Mouse (Mus musculus): ENCODE data around the gene Gm10803.

Gm10803 gene

DNA sequence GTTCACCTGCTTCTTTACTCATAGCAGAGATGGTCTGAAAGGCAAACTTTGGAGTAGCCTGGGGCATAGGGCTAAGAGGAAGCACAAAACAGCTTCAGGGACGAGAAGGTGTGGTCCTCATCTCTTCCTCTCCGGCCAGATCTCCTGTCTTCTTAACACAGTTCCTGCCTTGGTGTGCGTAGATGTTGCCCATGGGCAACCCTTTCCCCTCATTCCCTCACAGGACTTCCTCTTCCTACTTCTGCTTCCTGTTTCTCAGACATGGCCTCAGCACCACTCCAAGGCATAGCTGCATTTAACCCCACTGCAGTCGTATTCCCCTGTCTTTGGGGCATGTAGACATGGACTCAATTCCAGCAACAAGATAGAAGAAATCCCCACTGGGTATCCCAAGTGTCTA, 29.5 kb downstream of the Gm10803 start:
- DNase-seq (ENCODE audit: extremely low read depth, insufficient read length, low spot score) = no peak

DNA sequence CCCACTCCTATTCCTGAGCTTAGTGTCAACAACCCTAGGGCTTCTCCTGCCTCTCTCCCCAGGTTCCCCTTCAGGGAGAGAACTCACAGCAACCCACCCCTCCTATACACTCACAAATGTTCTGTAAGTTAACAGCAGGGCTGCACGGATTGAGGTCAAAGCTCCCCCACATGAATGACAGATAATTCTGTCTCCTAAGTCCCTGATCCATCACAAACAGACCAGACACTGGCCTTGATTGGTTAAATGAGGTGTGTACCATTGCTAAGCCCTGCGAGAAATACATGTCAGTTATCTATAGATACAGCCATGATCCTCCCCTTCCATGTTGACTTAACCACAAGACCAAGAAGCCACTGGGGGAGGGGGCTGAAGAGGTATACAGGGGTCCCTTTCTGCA, 31.3 kb downstream of the Gm10803 start:
- no peak for DNase-seq (ENCODE audit: extremely low read depth, insufficient read length, low spot score)

DNA sequence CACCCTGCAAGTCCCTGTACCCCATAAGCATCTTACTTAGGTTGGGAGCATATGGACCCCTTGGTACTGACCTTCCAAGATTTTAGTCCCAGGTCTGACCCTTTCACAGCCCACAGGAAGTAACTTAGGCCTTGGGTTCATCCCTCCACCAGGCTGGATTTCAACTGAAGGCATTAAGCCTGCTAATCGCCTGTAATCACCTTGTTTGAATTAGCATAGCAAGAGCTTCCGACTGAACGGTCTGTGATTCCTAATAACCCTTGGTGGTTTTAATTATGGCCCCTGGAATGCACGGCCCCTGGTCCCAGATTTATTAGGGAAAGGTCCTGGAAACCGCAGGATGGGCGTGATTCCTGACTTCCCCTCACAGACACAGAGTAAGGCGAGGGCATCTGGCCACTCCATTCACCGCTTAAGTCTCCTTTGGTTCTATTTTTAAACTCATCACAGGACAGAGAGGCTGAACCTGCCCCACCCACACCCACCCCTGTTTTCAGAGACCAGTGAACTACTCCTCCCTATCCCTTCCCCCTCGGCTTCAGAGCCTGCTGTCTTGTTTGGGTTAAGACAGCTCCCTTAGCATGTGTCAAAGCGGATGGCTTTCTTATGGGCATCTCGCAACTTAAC, 31.9 kb downstream of the Gm10803 start:
- DNase-seq (ENCODE audit: extremely low read depth, insufficient read length, low spot score) = no peak

DNA sequence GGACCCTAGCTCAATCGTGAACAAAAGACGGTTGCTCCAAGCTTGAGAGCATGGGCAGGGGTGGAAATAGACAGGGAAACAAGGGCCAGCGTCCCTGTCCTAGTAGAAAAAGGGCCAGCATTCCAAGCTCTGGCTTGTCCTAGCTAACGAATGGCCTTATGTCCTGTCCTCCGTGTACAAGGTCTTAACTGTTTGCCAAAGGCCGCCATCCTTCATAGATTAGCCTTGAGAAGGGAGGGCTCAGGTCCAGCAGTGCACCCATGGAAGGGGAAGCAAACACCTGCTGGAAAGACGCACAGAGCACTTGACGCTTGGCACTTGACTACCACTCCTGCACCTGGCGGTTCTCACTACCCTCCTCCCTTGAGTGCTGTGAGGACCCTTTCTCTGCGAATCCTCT, 32.8 kb downstream of the Gm10803 start:
- no peak for DNase-seq (ENCODE audit: extremely low read depth, insufficient read length, low spot score)

DNA sequence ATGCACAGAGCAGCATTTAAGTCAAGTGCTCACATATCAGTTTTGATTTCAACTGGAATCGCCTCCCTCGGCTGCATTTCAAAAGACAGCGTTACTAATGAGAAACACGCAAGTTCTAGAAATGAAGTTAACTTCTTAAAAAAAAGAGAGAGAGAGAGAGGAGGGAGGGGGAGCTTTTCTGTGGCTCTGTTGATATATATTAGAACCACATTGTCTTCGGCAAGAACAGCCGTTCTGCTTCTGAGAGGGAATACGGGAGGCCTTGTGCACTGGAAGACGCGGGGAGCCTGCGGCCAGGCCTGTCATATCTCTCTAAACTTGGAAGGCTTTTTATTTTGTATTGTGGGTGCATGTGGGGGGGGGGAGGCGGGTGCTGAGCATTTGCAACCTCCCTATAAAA, 36.8 kb downstream of the Gm10803 start:
- no peak for DNase-seq (ENCODE audit: extremely low read depth, insufficient read length, low spot score)

DNA sequence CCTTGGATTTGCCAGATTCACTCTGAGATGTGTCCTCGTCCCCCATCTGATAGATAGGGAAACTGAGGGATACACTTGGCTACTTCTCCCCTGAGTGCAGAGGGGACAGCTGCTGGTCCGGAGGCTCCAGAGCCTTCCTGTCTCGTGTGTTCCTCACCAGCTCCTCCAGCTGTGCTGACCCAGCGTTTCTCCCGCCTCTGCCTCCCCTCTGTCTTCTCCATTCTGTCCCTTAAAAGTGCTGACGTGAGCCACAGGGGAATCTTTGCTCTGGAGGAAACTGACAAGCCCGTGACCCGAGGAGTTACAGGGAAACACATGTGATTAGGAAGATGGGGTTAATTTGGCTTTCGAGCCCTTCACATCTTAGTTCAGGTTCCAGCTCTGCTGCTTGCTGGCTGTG, 39.4 kb downstream of the Gm10803 start:
- no peak for DNase-seq (ENCODE audit: extremely low read depth, insufficient read length, low spot score)

DNA sequence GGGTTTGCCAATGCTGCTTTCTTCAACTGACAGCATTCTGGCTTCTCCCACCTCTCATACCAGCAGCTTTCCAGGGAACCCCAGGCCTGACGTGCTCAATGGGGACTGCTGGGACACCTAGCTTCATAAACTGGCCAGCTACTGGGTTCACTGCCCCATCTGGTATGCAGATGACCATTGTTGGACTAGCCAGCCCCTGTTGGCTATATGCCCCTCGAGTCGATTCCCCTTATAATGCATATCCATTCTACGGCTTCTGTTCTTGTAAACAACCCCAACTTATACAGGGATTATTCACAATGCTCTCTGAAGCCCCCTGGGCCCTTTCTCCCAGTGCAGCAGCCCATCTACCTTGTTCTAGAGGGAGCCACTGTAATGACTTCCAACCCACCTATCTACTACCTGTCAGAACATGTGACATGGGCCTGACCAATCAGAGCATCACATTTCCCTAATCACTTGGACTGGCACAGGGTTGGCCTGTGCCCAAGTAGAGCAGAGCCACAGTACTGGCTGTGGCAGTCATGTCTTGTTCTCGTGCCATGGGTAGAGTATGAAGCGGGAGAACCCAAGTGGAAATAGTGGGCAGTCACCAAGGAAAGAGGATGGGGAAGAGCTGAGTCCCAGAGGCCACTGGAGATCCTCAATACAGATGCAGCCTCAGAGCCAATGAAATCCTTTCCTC, 44.4 kb downstream of the Gm10803 start:
- no peak for DNase-seq (ENCODE audit: extremely low read depth, insufficient read length, low spot score)

DNA sequence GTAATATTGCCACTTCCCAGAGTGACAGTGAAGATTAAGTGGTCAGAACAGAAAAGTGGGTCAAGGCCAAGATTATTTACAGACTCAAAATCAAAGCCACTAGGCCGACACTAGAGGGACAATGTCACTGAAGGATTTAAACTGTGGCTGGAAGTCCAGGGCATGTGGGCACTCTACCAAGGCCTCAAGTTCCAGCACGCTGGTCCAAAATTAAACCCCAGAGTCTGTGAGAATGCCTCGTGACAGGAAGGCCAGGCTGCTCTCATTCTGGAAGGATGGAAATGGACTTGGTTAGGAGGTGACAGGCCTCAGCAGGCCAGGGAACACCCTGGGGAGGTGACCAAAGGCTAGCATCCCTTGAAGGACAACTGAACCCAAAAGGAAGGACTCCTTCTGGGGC, 48.4 kb downstream of the Gm10803 start:
- no peak for DNase-seq (ENCODE audit: extremely low read depth, insufficient read length, low spot score)

DNA sequence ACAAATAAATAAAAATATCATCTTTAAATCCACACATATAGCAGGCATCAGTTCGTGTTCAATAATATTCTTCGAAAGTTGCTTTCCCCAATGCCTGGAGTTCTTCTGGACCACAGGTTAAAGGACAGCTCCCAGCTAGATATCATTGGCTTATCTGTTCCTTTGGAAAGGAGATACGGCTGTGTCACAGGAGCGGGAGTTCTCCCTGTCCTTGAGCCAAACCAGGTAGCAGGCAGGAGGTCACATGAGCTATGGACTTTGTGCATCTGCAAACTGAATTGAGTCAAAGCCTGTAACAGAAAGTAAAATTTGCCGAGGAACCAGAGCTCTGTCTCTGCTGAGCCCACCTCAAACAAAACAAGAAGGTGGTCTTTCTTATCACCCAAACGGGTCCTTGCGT, 52.7 kb downstream of the Gm10803 start:
- no peak for DNase-seq (ENCODE audit: extremely low read depth, insufficient read length, low spot score)
